Mouse (Mus musculus): ENCODE results near the gene Mta2.

Mta2 gene

GRCm38 (mm10) chr19:8991245-8991870, 49.7 kb downstream of the Mta2 start:
- in situ Hi-C loops (cut with MboI, MseI) = loop anchor here (5.0 kb wide), 1 partner anchor 61 kb away; no protein-coding TSS in a partner anchor

GRCm38 (mm10) chr19:8991871-8992735, 50.4 kb downstream of the Mta2 start:
- in situ Hi-C loops (cut with MboI, MseI) = loop anchor here (5.0 kb wide), 1 partner anchor 60 kb away; no protein-coding TSS in a partner anchor

- in situ Hi-C loops (cut with MboI, MseI) = loop anchor here (5.0 kb wide), 1 partner anchor 59 kb away; no protein-coding TSS in a partner anchor
Measured at GRCm38 (mm10) chr19:8992769-8993624, 51.3 kb downstream of the Mta2 start.

- in situ Hi-C loops (cut with MboI, MseI) = loop anchor here (5.0 kb wide), 1 partner anchor 59 kb away; no protein-coding TSS in a partner anchor
Measured at GRCm38 (mm10) chr19:8993625-8993912, 51.9 kb downstream of the Mta2 start.

GRCm38 (mm10) chr19:8994813-8995607, 53.3 kb downstream of the Mta2 start:
- in situ Hi-C loops (cut with MboI, MseI) = loop anchor here (5.0 kb wide), 1 partner anchor 57 kb away; no protein-coding TSS in a partner anchor

- in situ Hi-C loops (cut with MboI, MseI) = no loop called here
Measured at GRCm38 (mm10) chr19:8996601-8997000, 54.9 kb downstream of the Mta2 start.

GRCm38 (mm10) chr19:8997546-8997945, 55.9 kb downstream of the Mta2 start:
- in situ Hi-C loops (cut with MboI, MseI) = no loop called here

GRCm38 (mm10) chr19:8998546-8998945, 56.9 kb downstream of the Mta2 start:
- in situ Hi-C loops (cut with MboI, MseI) = no loop called here

- in situ Hi-C loops (cut with MboI, MseI) = no loop called here
Measured at GRCm38 (mm10) chr19:8999223-8999622, 57.5 kb downstream of the Mta2 start.

Measured in T-helper 1 cell (primary cell).